Mouse (Mus musculus) kidney, embryonic 15.5 days (tissue): ENCODE measurements around the gene Tfap4. TPM values are rescaled to one million over a fixed set of nuclear protein-coding genes. Genes with fewer than 3 reads are reported as not detected.

Experiments used
- ATAC-seq: fragments of 200-750 bp; cut with Nextera tagmentation; replicated peaks from 2 replicates; pipeline ENCODE4 v1.8.0; 2017; ENCODE audit warnings: moderate TSS enrichment; ENCODE audit not compliant: low FRiP score
- H3K27ac ChIP-seq: fragments of 300-500 bp; sonication (generic); 2 replicates; pipeline ENCODE4 v1.5.1; 2015; ENCODE audit warnings: mild to moderate bottlenecking, inconsistent platforms
- H3K27me3 ChIP-seq: fragments of 300-500 bp; sonication (generic); 2 replicates; pipeline ENCODE4 v1.6.1; 2015; ENCODE audit warnings: inconsistent platforms
- H3K36me3 ChIP-seq: fragments of 300-500 bp; sonication (generic); 2 replicates; pipeline ENCODE4 v1.6.1; 2015; ENCODE audit warnings: inconsistent platforms
- H3K4me1 ChIP-seq: fragments of 300-500 bp; sonication (generic); 2 replicates; pipeline ENCODE4 v1.6.1; 2015; ENCODE audit warnings: inconsistent platforms
- H3K4me2 ChIP-seq: fragments of 300-500 bp; sonication (generic); 2 replicates; pipeline ENCODE4 v1.6.1; 2015; ENCODE audit warnings: moderate library complexity, mild to moderate bottlenecking, inconsistent platforms
- H3K4me3 ChIP-seq: fragments of 300-500 bp; sonication (generic); replicated peaks from 2 replicates; pipeline ENCODE4 v1.5.1; 2015; ENCODE audit warnings: mild to moderate bottlenecking, inconsistent platforms
- H3K9ac ChIP-seq: fragments of 300-500 bp; sonication (generic); 2 replicates; pipeline ENCODE4 v1.6.1; 2015; ENCODE audit warnings: mild to moderate bottlenecking, inconsistent platforms
- H3K9me3 ChIP-seq: fragments of 300-500 bp; sonication (generic); replicated peaks from 2 replicates; pipeline ENCODE4 v1.6.1; 2016; ENCODE audit warnings: inconsistent platforms
- WGBS: fragments of 180-500 bp; shearing (Covaris S2); methylation state at CpG from one replicate; pipeline ENCODE4 v1.1.7; 2015; ENCODE audit warnings: mixed read lengths; 5-methylcytosine and 5-hydroxymethylcytosine counted together
- polyA plus RNA-seq: library from polyadenylated mRNA; unstranded; fragments of >200 nt; fragmentation: Nextera tagmentation; extraction: Ambion mirVana; gene quantifications from 2 replicates; pipeline ENCODE4 v1.2.1, GENCODE M21; 2015

The Tfap4 gene
- polyA plus RNA-seq, 1 experiment from 2014 or later = 24.6 TPM

- Histone ChIP-seq H3K4me3 (no peak overlapping the region), H3K9ac (no peak overlapping the region), H3K4me2 (no peak overlapping the region), H3K36me3 (no peaks in the 10 kb centered on the region), H3K4me1 (peaks cover 33% of the 10 kb centered on the region), H3K9me3 (0 out of 2 replicates have a peak, but pooled peaks cover 4% of the 10 kb centered on the region), H3K27ac (no peak overlapping the region), H3K27me3 (no peaks in the 10 kb centered on the region)
- ATAC-seq = no peak
- whole genome bisulfite sequencing = 51% methylated on average over 7 of the region's 7 CpGs
Observed at GRCm38 (mm10) chr16:4523313-4524004, 36.2 kb downstream of the Tfap4 start.

GRCm38 (mm10) chr16:4522879-4523278 is 36.8 kb downstream of the Tfap4 start:
- 34% methylated on average over 8 of the region's 8 CpGs for WGBS

GRCm38 (mm10) chr16:4521735-4522530 is 37.7 kb downstream of the Tfap4 start:
- Histone ChIP-seq H3K4me2 (no peak overlapping the region), H3K4me1 (peaks cover 33% of the 10 kb centered on the region), H3K4me3 (no peak overlapping the region), H3K27ac (peak overlapping the region; percentile 70), H3K27me3 (no peaks in the 10 kb centered on the region), H3K9ac (no peak overlapping the region), H3K9me3 (no peaks in the 10 kb centered on the region), H3K36me3 (no peaks in the 10 kb centered on the region)
- WGBS = 53% methylated on average over 5 of the region's 5 CpGs
- ATAC-seq = peak; percentile 87

More at GRCm38 (mm10) chr16:4522879-4523278, 36.8 kb downstream of the Tfap4 start:
- no peaks in the 10 kb centered on the region for H3K36me3 ChIP-seq
- H3K9me3 ChIP-seq = 0 out of 2 replicates have a peak, but pooled peaks cover 4% of the 10 kb centered on the region
- no peak overlapping the region for H3K9ac ChIP-seq
- H3K27me3 ChIP-seq = no peaks in the 10 kb centered on the region
- peaks cover 33% of the 10 kb centered on the region for H3K4me1 ChIP-seq
- ATAC-seq = no peak
- H3K4me2 ChIP-seq = no peak overlapping the region
- H3K27ac ChIP-seq = no peak overlapping the region
- H3K4me3 ChIP-seq = no peak overlapping the region

- Histone ChIP-seq H3K36me3 (no peaks in the 10 kb centered on the region), H3K9me3 (no peaks in the 10 kb centered on the region), H3K4me2 (no peak overlapping the region), H3K27ac (peak overlapping the region; percentile 70), H3K4me3 (no peak overlapping the region), H3K9ac (no peak overlapping the region), H3K27me3 (no peaks in the 10 kb centered on the region), H3K4me1 (peaks cover 33% of the 10 kb centered on the region)
- WGBS = 43% methylated on average over 4 of the region's 4 CpGs
- ATAC-seq = peak; percentile 55; the same call in 1 of the 2 replicates
Observed at GRCm38 (mm10) chr16:4521074-4521667, 38.5 kb downstream of the Tfap4 start.

GRCm38 (mm10) chr16:4520673-4521072 is 39.0 kb downstream of the Tfap4 start:
- Histone ChIP-seq H3K9ac (no peak overlapping the region), H3K27me3 (no peaks in the 10 kb centered on the region), H3K36me3 (no peaks in the 10 kb centered on the region), H3K27ac (no peak overlapping the region), H3K4me3 (no peak overlapping the region), H3K4me2 (no peak overlapping the region), H3K4me1 (peaks cover 33% of the 10 kb centered on the region), H3K9me3 (no peaks in the 10 kb centered on the region)
- WGBS = 60% methylated on average over 8 of the region's 8 CpGs
- no peak for ATAC-seq

- ATAC-seq = no peak
- Histone ChIP-seq H3K27ac (no peak overlapping the region), H3K27me3 (no peaks in the 10 kb centered on the region), H3K4me3 (no peak overlapping the region), H3K9ac (no peak overlapping the region), H3K4me2 (no peak overlapping the region), H3K9me3 (no peaks in the 10 kb centered on the region), H3K36me3 (no peaks in the 10 kb centered on the region), H3K4me1 (peaks cover 35% of the 10 kb centered on the region)
- WGBS = 93% methylated on average over 2 of the region's 2 CpGs
Observed at GRCm38 (mm10) chr16:4519825-4520224, 39.8 kb downstream of the Tfap4 start.

- H3K4me2 ChIP-seq = no peak overlapping the region
- no peaks in the 10 kb centered on the region for H3K27me3 ChIP-seq
- H3K9me3 ChIP-seq = no peaks in the 10 kb centered on the region
- H3K4me1 ChIP-seq = peaks cover 41% of the 10 kb centered on the region
- H3K36me3 ChIP-seq = no peaks in the 10 kb centered on the region
- 83% methylated on average over 4 of the region's 4 CpGs for WGBS
- no peak for ATAC-seq
- no peak overlapping the region for H3K9ac ChIP-seq
- H3K27ac ChIP-seq = no peak overlapping the region
- no peak overlapping the region for H3K4me3 ChIP-seq
Observed at GRCm38 (mm10) chr16:4519157-4519556, 40.5 kb downstream of the Tfap4 start.

- no peaks in the 10 kb centered on the region for H3K36me3 ChIP-seq
- H3K27me3 ChIP-seq = no peaks in the 10 kb centered on the region
- WGBS = 39% methylated on average over 2 of the region's 2 CpGs
- no peak for ATAC-seq
- no peak overlapping the region for H3K9ac ChIP-seq
- no peaks in the 10 kb centered on the region for H3K9me3 ChIP-seq
- H3K4me3 ChIP-seq = no peak overlapping the region
- H3K27ac ChIP-seq = no peak overlapping the region
- H3K4me1 ChIP-seq = peaks cover 41% of the 10 kb centered on the region
- H3K4me2 ChIP-seq = no peak overlapping the region
Observed at GRCm38 (mm10) chr16:4517906-4518305, 41.7 kb downstream of the Tfap4 start.

- WGBS = 77% methylated on average over 3 of the region's 3 CpGs
- no peaks in the 10 kb centered on the region for H3K27me3 ChIP-seq
- no peak overlapping the region for H3K4me3 ChIP-seq
- H3K4me1 ChIP-seq = peaks cover 22% of the 10 kb centered on the region
- H3K27ac ChIP-seq = no peak overlapping the region
- no peaks in the 10 kb centered on the region for H3K9me3 ChIP-seq
- no peak overlapping the region for H3K9ac ChIP-seq
- ATAC-seq = no peak
- H3K36me3 ChIP-seq = no peaks in the 10 kb centered on the region
- no peak overlapping the region for H3K4me2 ChIP-seq
Observed at GRCm38 (mm10) chr16:4514383-4514782, 45.3 kb downstream of the Tfap4 start.

GRCm38 (mm10) chr16:4512661-4513438 is 46.8 kb downstream of the Tfap4 start:
- Histone ChIP-seq H3K4me2 (no peak overlapping the region), H3K9me3 (no peaks in the 10 kb centered on the region), H3K27me3 (no peaks in the 10 kb centered on the region), H3K27ac (peak overlapping the region; percentile 37; the same call in 1 of the 2 replicates), H3K36me3 (no peaks in the 10 kb centered on the region), H3K4me3 (no peak overlapping the region), H3K4me1 (peaks cover 22% of the 10 kb centered on the region), H3K9ac (no peak overlapping the region)
- peak; percentile 84 for ATAC-seq
- WGBS = 53% methylated on average over 3 of the region's 3 CpGs

- no peaks in the 10 kb centered on the region for H3K27me3 ChIP-seq
- no peaks in the 10 kb centered on the region for H3K9me3 ChIP-seq
- H3K36me3 ChIP-seq = no peaks in the 10 kb centered on the region
- no peak for ATAC-seq
- no peak overlapping the region for H3K4me3 ChIP-seq
- 64% methylated on average over 2 of the region's 2 CpGs for WGBS
- no peak overlapping the region for H3K27ac ChIP-seq
- H3K4me2 ChIP-seq = no peak overlapping the region
- no peak overlapping the region for H3K9ac ChIP-seq
- peaks cover 22% of the 10 kb centered on the region for H3K4me1 ChIP-seq
Observed at GRCm38 (mm10) chr16:4511371-4511770, 48.3 kb downstream of the Tfap4 start.
